Mouse (Mus musculus) spleen, postnatal 10 days (tissue): Measurements from ENCODE around the gene Defb28.

Experiments
- DNase-seq, 2 experiments: peaks; one replicate each; pipeline ENCODE4 v3.0.0; 2021 to 2022; ENCODE audit warnings: low spot score in 2 of 2

Gene Defb28

GRCm38 (mm10) chr2:152517981-152518380, at the start of gene Defb28:
Gene Defb28 (plus strand): TSS chr2:152518255.
- DNase-seq: no peak

GRCm38 (mm10) chr2:152470973-152471372, 47.1 kb upstream of the Defb28 start:
- DNase-seq: peak in 1 of 2 experiments; percentile 44

- DNase-seq: no peak
These were observed 45.6 kb upstream of the Defb28 start for GRCm38 (mm10) chr2:152472434-152472833.

- DNase-seq: no peak
These were observed 41.3 kb upstream of the Defb28 start, which contains the start of gene Defb20 for GRCm38 (mm10) chr2:152476763-152477162. Gene Defb20 (plus strand): TSS chr2:152477063.

GRCm38 (mm10) chr2:152480881-152481280, 37.2 kb upstream of the Defb28 start:
- DNase-seq: no peak

GRCm38 (mm10) chr2:152481726-152482125, 36.3 kb upstream of the Defb28 start:
- DNase-seq: no peak

- DNase-seq: peak; percentile 12 to 47
These were observed 31.0 kb upstream of the Defb28 start for GRCm38 (mm10) chr2:152487024-152487423.

GRCm38 (mm10) chr2:152490038-152490437, 28.0 kb upstream of the Defb28 start, which contains the start of gene Defb22:
Gene Defb22 (minus strand): TSS chr2:152490138.
- DNase-seq: no peak

- no peak for DNase-seq
These were observed 24.9 kb upstream of the Defb28 start for GRCm38 (mm10) chr2:152493151-152493550.

GRCm38 (mm10) chr2:152498020-152498419, 20.0 kb upstream of the Defb28 start:
- no peak for DNase-seq

GRCm38 (mm10) chr2:152500204-152500862, 17.7 kb upstream of the Defb28 start:
- DNase-seq: peak; percentile 6 to 20

GRCm38 (mm10) chr2:152500863-152501229, 17.2 kb upstream of the Defb28 start:
- DNase-seq: peak in 1 of 2 experiments; percentile 19

GRCm38 (mm10) chr2:152503950-152504349, 14.1 kb upstream of the Defb28 start:
- no peak for DNase-seq

- DNase-seq: no peak
These were observed 6.5 kb upstream of the Defb28 start, which contains the start of gene Defb26 for GRCm38 (mm10) chr2:152511592-152511991. Gene Defb26 (minus strand): TSS chr2:152511692.

- DNase-seq: no peak
These were observed 2.0 kb upstream of the Defb28 start for GRCm38 (mm10) chr2:152516084-152516483.

- no peak for DNase-seq
These were observed 22.1 kb downstream of the Defb28 start, which contains the start of gene Defb29 for GRCm38 (mm10) chr2:152539944-152540710. Gene Defb29 (minus strand): TSS chr2:152540098.

- no peak for DNase-seq
These were observed 23.9 kb downstream of the Defb28 start for GRCm38 (mm10) chr2:152541979-152542378.

- DNase-seq: no peak
These were observed 24.8 kb downstream of the Defb28 start for GRCm38 (mm10) chr2:152542897-152543296.

- DNase-seq: no peak
These were observed 25.4 kb downstream of the Defb28 start for GRCm38 (mm10) chr2:152543478-152543877.

- peak in 1 of 2 experiments; percentile 17 for DNase-seq
These were observed 26.6 kb downstream of the Defb28 start for GRCm38 (mm10) chr2:152544691-152545090.

- DNase-seq: no peak
These were observed 30.1 kb downstream of the Defb28 start for GRCm38 (mm10) chr2:152548124-152548523.

GRCm38 (mm10) chr2:152553774-152554423, 35.8 kb downstream of the Defb28 start:
- peak in 1 of 2 experiments; percentile 40 for DNase-seq
